Mouse (Mus musculus) heart, postnatal 0 days (tissue): ENCODE results near the gene Gda. TPM values are rescaled to one million over a fixed set of nuclear protein-coding genes. Genes with fewer than 3 reads are reported as not detected.

Source experiments
- ATAC-seq: fragments of 200-750 bp; cut with Nextera tagmentation; 2 replicates; pipeline ENCODE4 v1.8.0; 2017; ENCODE audit warnings: low read depth, moderate number of reproducible peaks, moderate library complexity; ENCODE audit not compliant: insufficient read depth
- DNase-seq: peaks from one replicate; pipeline ENCODE4 v3.0.0-alpha.2; 2016; ENCODE audit warnings: low spot score
- H3K27ac ChIP-seq: fragments of 300-500 bp; sonication (generic); 2 replicates; pipeline ENCODE4 v1.5.1; 2014; ENCODE audit warnings: low read depth, mild to moderate bottlenecking
- H3K27me3 ChIP-seq: fragments of 300-500 bp; sonication (generic); 2 replicates; pipeline ENCODE4 v1.6.1; 2014; ENCODE audit warnings: low read length, mixed read lengths; ENCODE audit not compliant: control insufficient read depth, insufficient read depth
- H3K36me3 ChIP-seq: fragments of 300-500 bp; sonication (generic); replicated peaks from 2 replicates; pipeline ENCODE4 v1.6.1; 2014; ENCODE audit warnings: low read length, mixed read lengths; ENCODE audit not compliant: control insufficient read depth, insufficient read depth
- H3K4me1 ChIP-seq: fragments of 300-500 bp; sonication (generic); 2 replicates; pipeline ENCODE4 v1.6.1; 2014; ENCODE audit warnings: antibody characterized with exemption; ENCODE audit not compliant: control insufficient read depth, insufficient read depth
- H3K4me2 ChIP-seq: fragments of 300-500 bp; sonication (generic); 2 replicates; pipeline ENCODE4 v1.6.1; 2014; ENCODE audit warnings: low read depth, mild to moderate bottlenecking, low read length, moderate library complexity
- H3K4me3 ChIP-seq: fragments of 300-500 bp; sonication (generic); 2 replicates; pipeline ENCODE4 v1.5.1; 2014; ENCODE audit warnings: low read depth, low read length
- H3K9ac ChIP-seq: fragments of 300-500 bp; sonication (generic); replicated peaks from 2 replicates; pipeline ENCODE4 v1.6.1; 2014; ENCODE audit warnings: low read depth, low read length, mixed read lengths
- H3K9me3 ChIP-seq: fragments of 300-500 bp; sonication (generic); replicated peaks from 2 replicates; pipeline ENCODE4 v1.6.1; 2016; ENCODE audit warnings: low read length; ENCODE audit not compliant: control insufficient read depth
- CTCF ChIP-seq: IDR thresholded peaks from 2 replicates; pipeline ENCODE4 v1.5.1; 2016; ENCODE audit warnings: antibody characterized with exemption, control low read depth, low read depth
- EP300 ChIP-seq: IDR thresholded peaks from 2 replicates; pipeline ENCODE4 v1.6.1; 2016; ENCODE audit warnings: antibody characterized with exemption, low read depth
- WGBS: fragments of 180-500 bp; shearing (Covaris S2); extraction: QIAGEN DNeasy Blood & Tissue Kit; methylation state at CpG from one replicate; pipeline ENCODE4 v1.1.7; 2014; 5-methylcytosine and 5-hydroxymethylcytosine counted together
- polyA plus RNA-seq: library from polyadenylated mRNA; unstranded; fragments of >200 nt; fragmentation: Nextera tagmentation; extraction: Ambion mirVana; gene quantifications from 2 replicates; pipeline ENCODE4 v1.2.1, GENCODE M21; 2015
- total RNA-seq: library from RNA; depleted of rRNA; stranded (reverse); fragments of >200 nt; gene quantifications from 2 replicates; pipeline ENCODE4 v1.2.3, GENCODE M21; 2014; ENCODE audit warnings: low replicate concordance; rRNA removed

The Gda gene
- total and polyA plus RNA-seq, 2 experiments from 2014 or later: 0.12 to 1.8 TPM

- no peak for ATAC-seq
- no peaks in the 10 kb centered on the region for H3K9me3 ChIP-seq
- H3K36me3 ChIP-seq: no peaks in the 10 kb centered on the region
- H3K4me2 ChIP-seq: no peak overlapping the region
- H3K4me1 ChIP-seq: no peaks in the 10 kb centered on the region
- no peak overlapping the region for H3K9ac ChIP-seq
- H3K27ac ChIP-seq: no peak overlapping the region
- DNase-seq: no peak
- 85% methylated on average over 6 of the region's 6 CpGs for WGBS
- H3K4me3 ChIP-seq: no peak overlapping the region
- TF ChIP-seq CTCF (no peak), EP300 (no peak)
- H3K27me3 ChIP-seq: no peaks in the 10 kb centered on the region
These were observed 126.6 kb downstream of the Gda start for GRCm38 (mm10) chr19:21346646-21347045.

Other genes with a start within 250 kb of the Gda start
- 49.8 and 65.5 TPM in 2 replicates for gene Zfand5, start 201.2 kb downstream of the Gda start, total RNA-seq
- 113 and 117 TPM in 2 replicates for gene Zfand5, start 201.2 kb downstream of the Gda start, polyA plus RNA-seq
- gene 1110059E24Rik, start 179.5 kb upstream of the Gda start, total RNA-seq: 14.8 and 33.3 TPM in 2 replicates
- 28.9 and 29.0 TPM in 2 replicates for gene 1110059E24Rik, start 179.5 kb upstream of the Gda start, polyA plus RNA-seq
- gene Abhd17b, start 179.7 kb upstream of the Gda start, total RNA-seq: 17.5 and 28.9 TPM in 2 replicates
- gene Abhd17b, start 179.7 kb upstream of the Gda start, polyA plus RNA-seq: 17.0 and 17.6 TPM in 2 replicates